Mouse (Mus musculus): ENCODE results near the gene Atcay. TPM values are rescaled to one million over a fixed set of nuclear protein-coding genes. Genes with fewer than 3 reads are reported as not detected.
A peak's percentile ranks its signal among the peaks of the same experiment; 100 is the strongest.
"Not testable (repeated sequence)": the region's sequence is repeated elsewhere in the genome, so short reads cannot be mapped to it uniquely, and the experiment has no call there.

The Atcay gene
- polyA plus RNA-seq, 1 experiment from 2014 or later: 0.69 TPM

DNA sequence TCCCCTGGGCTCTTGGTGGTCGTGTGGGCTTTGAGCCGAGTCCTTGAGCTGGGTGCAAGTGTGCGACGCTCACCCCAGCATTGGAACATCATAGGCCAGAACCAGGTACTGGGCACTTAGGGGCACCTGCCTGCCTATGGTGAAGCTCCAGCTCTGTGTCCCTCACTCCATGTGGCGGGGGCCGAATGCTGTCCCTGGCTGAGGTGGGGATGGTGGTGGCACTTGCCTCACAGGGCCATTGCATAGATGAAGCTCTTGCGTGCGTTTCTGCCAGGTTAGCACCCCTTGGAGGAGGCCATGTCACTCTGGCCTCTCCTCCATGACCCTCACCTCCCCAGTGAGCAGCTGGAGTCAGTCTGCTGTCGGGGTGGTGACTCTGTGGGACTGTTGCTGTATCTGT, 43.5 kb downstream of the Atcay start:
- H3K4me3 ChIP-seq (replicated peaks): no peak overlapping the region
- H3K4me1 ChIP-seq: peaks cover 37% of the 10 kb centered on the region
- H3K27me3 ChIP-seq: no peaks in the 10 kb centered on the region
- H3K27ac ChIP-seq (replicated peaks): no peak overlapping the region
- ATAC-seq (ENCODE audit: insufficient number of reproducible peaks, low FRiP score, low TSS enrichment, low read depth): no peak
- 89% methylated on average over 9 of the region's 9 CpGs for WGBS
- H3K9me3 ChIP-seq (replicated peaks): no peaks in the 10 kb centered on the region
- H3K36me3 ChIP-seq: peaks cover 54% of the 10 kb centered on the region
- H3K4me2 ChIP-seq (replicated peaks): no peak overlapping the region
- no peak overlapping the region for H3K9ac ChIP-seq

- Histone ChIP-seq H3K27me3 (no peaks in the 10 kb centered on the region), H3K4me2 (replicated peaks) (no peak overlapping the region), H3K36me3 (peaks cover 64% of the 10 kb centered on the region), H3K4me1 (peaks cover 29% of the 10 kb centered on the region), H3K9ac (no peak overlapping the region), H3K27ac (replicated peaks) (peak overlapping the region; percentile 9; the same call in 1 of the 2 replicates), H3K9me3 (replicated peaks) (no peaks in the 10 kb centered on the region), H3K4me3 (replicated peaks) (no peak overlapping the region)
- ATAC-seq (ENCODE audit: insufficient number of reproducible peaks, low FRiP score, low TSS enrichment, low read depth): no peak
- 32% methylated on average over 4 of the region's 4 CpGs for WGBS
Measured at GRCm38 (mm10) chr10:81184765-81185164, 45.9 kb downstream of the Atcay start.

GRCm38 (mm10) chr10:81183805-81184204, 46.8 kb downstream of the Atcay start, which contains the start of gene 4930442H23Rik:
TSS of gene 4930442H23Rik (minus strand) at chr10:81183849.
- H3K36me3 ChIP-seq: peaks cover 71% of the 10 kb centered on the region

DNA sequence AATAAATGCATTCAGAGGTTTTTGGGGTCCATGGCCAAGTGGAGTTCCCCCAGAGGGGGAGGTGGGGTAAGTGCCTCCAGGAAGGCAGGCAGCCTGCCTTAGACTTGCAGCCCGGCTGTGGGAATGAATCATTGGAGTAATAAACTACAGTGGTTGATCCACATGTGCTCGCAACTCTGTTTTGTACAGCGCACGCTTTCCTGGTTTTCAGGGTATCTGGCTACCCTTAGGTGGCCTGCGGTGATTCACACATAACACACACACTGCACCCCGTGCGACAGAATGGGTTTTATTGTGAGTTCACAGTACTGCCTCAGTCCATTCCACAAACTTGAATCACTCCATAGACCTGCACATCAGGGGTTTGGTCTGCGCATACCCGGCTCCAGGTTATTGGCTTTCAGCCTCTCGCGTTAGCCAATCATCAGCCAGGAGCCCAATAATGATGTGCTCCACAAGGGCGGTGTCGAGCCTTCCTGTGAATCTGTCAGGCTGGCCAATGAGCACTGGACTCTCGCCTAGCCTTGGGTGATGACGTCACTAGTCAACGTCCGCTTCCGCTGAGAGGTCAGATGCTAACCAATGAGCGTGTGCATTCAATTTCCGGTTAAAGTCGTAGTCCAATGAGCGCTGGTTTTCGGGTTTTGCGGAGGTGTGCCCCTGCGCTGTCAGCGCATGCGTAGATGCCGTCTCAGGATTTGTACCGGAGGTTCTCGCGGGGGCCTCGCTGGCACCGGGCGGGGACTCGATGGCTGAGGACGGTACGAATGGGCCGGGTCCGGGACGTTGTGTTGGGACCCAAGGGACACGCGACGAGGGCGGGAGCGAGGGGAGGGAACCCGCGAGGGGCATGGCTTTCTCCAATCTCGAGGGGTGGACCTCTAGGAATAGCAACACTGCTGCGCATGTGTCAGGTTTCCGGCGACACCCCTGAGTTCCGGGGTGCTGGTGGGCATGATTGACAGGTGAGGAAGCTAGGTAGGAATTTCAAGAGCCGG, 48.0 kb downstream of the Atcay start, which contains the start of gene Dapk3:
Dapk3 (plus strand) TSS at position 670 of the 998 bp plus-strand sequence.
- H3K4me3 ChIP-seq (replicated peaks): peak within 1 kb of the TSS; percentile 74
- peak; percentile 94 for ATAC-seq (ENCODE audit: insufficient number of reproducible peaks, low FRiP score, low TSS enrichment, low read depth)
- H3K27ac ChIP-seq (replicated peaks): peak within 1 kb of the TSS; percentile 91
- H3K4me1 ChIP-seq: peaks cover 45% of the 10 kb centered on the region
- no peaks in the 10 kb centered on the region for H3K9me3 ChIP-seq (replicated peaks)
- 5% methylated on average over 53 of the region's 53 CpGs for WGBS
- H3K4me2 ChIP-seq (replicated peaks): peak within 1 kb of the TSS; percentile 62
- H3K36me3 ChIP-seq: peaks cover 73% of the 10 kb centered on the region
- peak within 1 kb of the TSS; percentile 64 for H3K9ac ChIP-seq
- H3K27me3 ChIP-seq: no peaks in the 10 kb centered on the region

More at GRCm38 (mm10) chr10:81183805-81184204, 46.8 kb downstream of the Atcay start, which contains the start of gene 4930442H23Rik:
- Histone ChIP-seq H3K4me2 (replicated peaks) (peak within 1 kb of the TSS; percentile 62), H3K4me3 (replicated peaks) (peak within 1 kb of the TSS; percentile 74), H3K4me1 (peaks cover 33% of the 10 kb centered on the region), H3K27me3 (no peaks in the 10 kb centered on the region), H3K9me3 (replicated peaks) (no peaks in the 10 kb centered on the region), H3K9ac (peak within 1 kb of the TSS; percentile 64), H3K27ac (replicated peaks) (peak within 1 kb of the TSS; percentile 91)
- 85% methylated on average over 5 of the region's 5 CpGs for WGBS
- no peak for ATAC-seq (ENCODE audit: insufficient number of reproducible peaks, low FRiP score, low TSS enrichment, low read depth)

- not testable (repeated sequence) for H3K9me3 ChIP-seq (replicated peaks); ATAC-seq (ENCODE audit: insufficient number of reproducible peaks, low FRiP score, low TSS enrichment, low read depth); H3K4me2 ChIP-seq (replicated peaks); H3K27me3 ChIP-seq; H3K4me3 ChIP-seq (replicated peaks); H3K9ac ChIP-seq
- Histone ChIP-seq H3K4me1 (peaks cover 48% of the 10 kb centered on the region), H3K36me3 (peaks cover 67% of the 10 kb centered on the region), H3K27ac (replicated peaks) (peak overlapping the region; percentile 76; the same call in 1 of the 2 replicates)
- WGBS: 76% methylated on average over 12 of the region's 12 CpGs
Measured at GRCm38 (mm10) chr10:81181860-81182259, 48.8 kb downstream of the Atcay start.

- 91% methylated on average over 13 of the region's 13 CpGs for WGBS
- peak overlapping the region; percentile 76; the same call in 1 of the 2 replicates for H3K27ac ChIP-seq (replicated peaks)
Measured at GRCm38 (mm10) chr10:81180946-81181345, 49.7 kb downstream of the Atcay start.

DNA sequence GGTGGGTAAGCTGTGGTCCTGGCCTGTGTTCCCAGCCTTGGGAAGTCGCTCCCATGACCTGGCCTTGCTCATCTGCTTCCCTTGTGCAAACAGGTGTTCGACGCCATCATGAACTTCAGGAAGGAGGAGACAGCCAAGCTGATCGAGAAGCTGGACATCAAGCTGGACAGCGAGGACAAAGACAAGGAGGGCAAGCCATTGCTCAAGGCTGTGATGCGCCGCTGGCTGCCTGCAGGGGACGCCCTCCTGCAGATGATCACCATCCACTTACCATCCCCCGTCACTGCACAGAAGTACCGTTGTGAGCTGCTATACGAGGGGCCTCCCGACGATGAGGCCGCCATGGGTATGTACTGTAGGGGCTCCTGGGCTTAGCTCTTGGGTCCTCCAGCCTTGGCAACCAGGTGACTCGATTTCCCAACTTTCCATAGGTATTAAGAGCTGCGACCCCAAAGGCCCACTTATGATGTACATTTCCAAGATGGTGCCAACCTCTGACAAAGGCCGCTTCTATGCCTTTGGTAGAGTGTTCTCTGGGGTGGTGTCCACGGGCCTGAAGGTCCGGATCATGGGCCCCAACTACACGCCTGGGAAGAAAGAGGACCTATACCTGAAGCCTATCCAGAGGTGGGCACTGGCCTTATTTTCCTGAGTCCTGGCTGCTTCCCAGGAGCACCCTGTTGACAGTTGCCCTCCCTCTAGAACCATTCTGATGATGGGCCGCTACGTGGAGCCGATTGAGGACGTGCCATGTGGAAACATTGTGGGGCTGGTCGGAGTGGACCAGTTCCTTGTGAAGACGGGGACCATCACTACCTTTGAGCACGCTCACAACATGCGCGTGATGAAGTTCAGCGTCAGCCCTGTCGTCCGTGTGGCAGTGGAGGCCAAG, 50.9 kb downstream of the Atcay start:
- ATAC-seq (ENCODE audit: insufficient number of reproducible peaks, low FRiP score, low TSS enrichment, low read depth): no peak

More at GRCm38 (mm10) chr10:81180946-81181345, 49.7 kb downstream of the Atcay start:
- Histone ChIP-seq H3K36me3 (peaks cover 61% of the 10 kb centered on the region), H3K27me3 (no peaks in the 10 kb centered on the region), H3K4me3 (replicated peaks) (no peak overlapping the region), H3K9ac (no peak overlapping the region), H3K4me2 (replicated peaks) (no peak overlapping the region), H3K4me1 (peaks cover 48% of the 10 kb centered on the region), H3K9me3 (replicated peaks) (no peaks in the 10 kb centered on the region)
- ATAC-seq (ENCODE audit: insufficient number of reproducible peaks, low FRiP score, low TSS enrichment, low read depth): no peak

DNA sequence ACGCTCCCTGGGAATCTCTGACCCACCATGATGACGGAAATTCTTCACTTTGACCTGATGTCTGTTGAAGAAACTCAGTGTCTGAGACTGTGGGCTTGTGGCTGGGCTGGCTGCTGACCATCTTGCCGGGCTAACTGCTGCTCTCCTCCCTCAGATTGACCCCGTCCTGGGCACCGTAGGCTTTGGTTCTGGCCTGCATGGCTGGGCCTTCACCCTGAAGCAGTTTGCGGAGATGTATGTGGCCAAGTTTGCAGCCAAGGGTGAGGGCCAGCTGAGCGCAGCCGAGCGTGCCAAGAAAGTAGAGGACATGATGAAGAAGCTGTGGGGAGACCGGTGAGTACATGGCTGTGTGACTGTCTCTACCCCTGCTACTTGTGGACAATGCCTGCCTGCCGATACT, 51.7 kb downstream of the Atcay start:
- ATAC-seq (ENCODE audit: insufficient number of reproducible peaks, low FRiP score, low TSS enrichment, low read depth): no peak
- Histone ChIP-seq H3K27ac (replicated peaks) (0 out of 2 replicates have a peak overlapping the region, but pooled peaks have one; percentile 8), H3K36me3 (peaks cover 50% of the 10 kb centered on the region), H3K4me2 (replicated peaks) (no peak overlapping the region), H3K27me3 (no peaks in the 10 kb centered on the region), H3K4me1 (peaks cover 56% of the 10 kb centered on the region), H3K9me3 (replicated peaks) (no peaks in the 10 kb centered on the region), H3K4me3 (replicated peaks) (no peak overlapping the region), H3K9ac (no peak overlapping the region)
- WGBS: 92% methylated on average over 11 of the region's 11 CpGs

More for the DNA sequence above, 50.9 kb downstream of the Atcay start:
- Histone ChIP-seq H3K27me3 (no peaks in the 10 kb centered on the region), H3K4me3 (replicated peaks) (no peak overlapping the region), H3K36me3 (peaks cover 50% of the 10 kb centered on the region), H3K27ac (replicated peaks) (no peak overlapping the region), H3K4me1 (peaks cover 56% of the 10 kb centered on the region), H3K4me2 (replicated peaks) (no peak overlapping the region), H3K9me3 (replicated peaks) (no peaks in the 10 kb centered on the region), H3K9ac (no peak overlapping the region)
- whole genome bisulfite sequencing: 90% methylated on average over 32 of the region's 32 CpGs

- Histone ChIP-seq H3K9ac (peak overlapping the region; percentile 97), H3K27me3 (no peaks in the 10 kb centered on the region), H3K4me3 (replicated peaks) (peak overlapping the region; percentile 97), H3K4me1 (peaks cover 56% of the 10 kb centered on the region), H3K27ac (replicated peaks) (peak overlapping the region; percentile 93; the same call in 1 of the 2 replicates), H3K4me2 (replicated peaks) (peak overlapping the region; percentile 71), H3K36me3 (peaks cover 50% of the 10 kb centered on the region), H3K9me3 (replicated peaks) (no peaks in the 10 kb centered on the region)
- WGBS: 56% methylated on average over 14 of the region's 14 CpGs
- no peak for ATAC-seq (ENCODE audit: insufficient number of reproducible peaks, low FRiP score, low TSS enrichment, low read depth)
Measured at GRCm38 (mm10) chr10:81177958-81178712, 52.5 kb downstream of the Atcay start.

GRCm38 (mm10) chr10:81177491-81177925, 53.1 kb downstream of the Atcay start:
- Histone ChIP-seq H3K27me3 (no peaks in the 10 kb centered on the region), H3K4me3 (replicated peaks) (peak overlapping the region; percentile 97), H3K4me2 (replicated peaks) (peak overlapping the region; percentile 71), H3K36me3 (peaks cover 50% of the 10 kb centered on the region), H3K9ac (peak overlapping the region; percentile 97), H3K9me3 (replicated peaks) (no peaks in the 10 kb centered on the region), H3K4me1 (peaks cover 56% of the 10 kb centered on the region), H3K27ac (replicated peaks) (peak overlapping the region; percentile 93)
- 9% methylated on average over 16 of the region's 16 CpGs for WGBS
- ATAC-seq (ENCODE audit: insufficient number of reproducible peaks, low FRiP score, low TSS enrichment, low read depth): no peak

Data from embryonic facial prominence, embryonic 15.5 days (tissue).